Mouse (Mus musculus): ENCODE results near the gene Syt3.

DNA sequence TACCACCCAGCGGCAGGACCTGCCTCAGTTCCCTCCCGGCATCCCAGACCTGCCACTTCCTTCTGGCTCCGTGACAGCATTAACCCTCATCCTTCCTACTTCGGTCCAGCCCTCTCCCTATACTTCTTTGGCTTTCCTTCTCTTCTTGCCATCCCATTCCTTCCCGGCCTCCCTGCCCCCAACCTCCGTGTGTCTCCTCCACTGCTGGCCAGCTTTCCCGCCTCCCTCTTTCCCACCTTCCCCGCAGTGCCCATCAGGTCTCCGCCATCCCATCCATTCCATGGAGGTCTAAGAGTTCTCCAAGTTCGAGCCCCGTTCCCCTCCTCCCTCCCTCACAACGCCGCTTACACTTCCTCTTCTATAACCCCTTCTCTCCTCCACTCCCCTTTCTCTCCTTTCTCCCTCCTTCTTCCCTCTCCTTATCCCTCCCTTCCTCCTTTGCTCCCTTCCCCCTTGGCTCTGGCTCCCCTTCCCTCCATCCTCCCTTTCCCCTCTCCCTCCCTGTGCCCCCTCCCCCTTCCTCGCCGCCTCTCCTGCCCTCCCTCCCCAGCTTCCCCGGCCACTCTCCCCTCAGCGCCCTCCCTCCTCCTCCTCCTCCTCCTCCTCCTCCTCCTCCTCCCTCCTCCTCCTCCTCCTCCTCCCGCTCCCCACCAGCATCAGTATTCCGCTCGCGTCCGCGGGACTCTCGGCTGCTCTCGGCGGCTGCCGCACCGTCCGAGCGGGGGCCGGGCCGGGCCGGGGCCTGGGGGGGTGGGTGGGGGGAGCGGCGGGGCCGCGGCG is 44.5 kb downstream of the Syt3 start:
- TF ChIP-seq MAX (IDR thresholded peaks at IDR 0.05; ENCODE audit: low read depth) (no peak), POLR2AphosphoS2 (IDR thresholded peaks at IDR 0.05; ENCODE audit: insufficient read length, low read depth) (no peak)

Measured in myocyte (in vitro differentiated cells).